Mouse (Mus musculus): ENCODE results near the gene Tnfrsf21. TPM values are rescaled to one million over a fixed set of nuclear protein-coding genes. Genes with fewer than 3 reads are reported as not detected.

The Tnfrsf21 gene
- polyA plus RNA-seq, 1 experiment from 2014 or later, result 82.2 TPM

- Histone ChIP-seq H3K4me3 (no peak overlapping the region), H3K27ac (replicated peaks) (no peak overlapping the region), H3K27me3 (no peaks in the 10 kb centered on the region), H3K4me2 (no peak overlapping the region), H3K36me3 (peaks cover 37% of the 10 kb centered on the region), H3K9me3 (no peaks in the 10 kb centered on the region), H3K4me1 (replicated peaks) (no peaks in the 10 kb centered on the region), H3K9ac (no peak overlapping the region)
- WGBS, result 89% methylated on average over 3 of the region's 3 CpGs
- ATAC-seq (ENCODE audit: low FRiP score, low read depth), result no peak
These were observed 74.8 kb downstream of the Tnfrsf21 start for GRCm38 (mm10) chr17:43090948-43091724.

- no peak for ATAC-seq (ENCODE audit: low FRiP score, low read depth)
- Histone ChIP-seq H3K4me3 (no peak overlapping the region), H3K36me3 (peaks cover 25% of the 10 kb centered on the region), H3K27ac (replicated peaks) (no peak overlapping the region), H3K9ac (no peak overlapping the region), H3K9me3 (no peaks in the 10 kb centered on the region), H3K4me1 (replicated peaks) (no peaks in the 10 kb centered on the region), H3K4me2 (no peak overlapping the region), H3K27me3 (no peaks in the 10 kb centered on the region)
- WGBS, result 48% methylated on average over 8 of the region's 8 CpGs
These were observed 76.1 kb downstream of the Tnfrsf21 start for GRCm38 (mm10) chr17:43092280-43092995.

- ATAC-seq (ENCODE audit: low FRiP score, low read depth), result no peak
- Histone ChIP-seq H3K4me2 (no peak overlapping the region), H3K27me3 (no peaks in the 10 kb centered on the region), H3K4me1 (replicated peaks) (no peaks in the 10 kb centered on the region), H3K36me3 (peaks cover 8% of the 10 kb centered on the region), H3K27ac (replicated peaks) (no peak overlapping the region), H3K9ac (no peak overlapping the region), H3K9me3 (no peaks in the 10 kb centered on the region), H3K4me3 (no peak overlapping the region)
- 39% methylated on average over 2 of the region's 2 CpGs for WGBS
These were observed 77.9 kb downstream of the Tnfrsf21 start for GRCm38 (mm10) chr17:43094285-43094684.

- no peak overlapping the region for H3K27ac ChIP-seq (replicated peaks)
- no peaks in the 10 kb centered on the region for H3K9me3 ChIP-seq
- no peaks in the 10 kb centered on the region for H3K4me1 ChIP-seq (replicated peaks)
- H3K9ac ChIP-seq, result no peak overlapping the region
- H3K4me2 ChIP-seq, result no peak overlapping the region
- H3K27me3 ChIP-seq, result no peaks in the 10 kb centered on the region
- WGBS, result 82% methylated on average over 4 of the region's 4 CpGs
- no peak for ATAC-seq (ENCODE audit: low FRiP score, low read depth)
- H3K4me3 ChIP-seq, result no peak overlapping the region
- no peaks in the 10 kb centered on the region for H3K36me3 ChIP-seq
These were observed 80.8 kb downstream of the Tnfrsf21 start for GRCm38 (mm10) chr17:43097101-43097688.

DNA sequence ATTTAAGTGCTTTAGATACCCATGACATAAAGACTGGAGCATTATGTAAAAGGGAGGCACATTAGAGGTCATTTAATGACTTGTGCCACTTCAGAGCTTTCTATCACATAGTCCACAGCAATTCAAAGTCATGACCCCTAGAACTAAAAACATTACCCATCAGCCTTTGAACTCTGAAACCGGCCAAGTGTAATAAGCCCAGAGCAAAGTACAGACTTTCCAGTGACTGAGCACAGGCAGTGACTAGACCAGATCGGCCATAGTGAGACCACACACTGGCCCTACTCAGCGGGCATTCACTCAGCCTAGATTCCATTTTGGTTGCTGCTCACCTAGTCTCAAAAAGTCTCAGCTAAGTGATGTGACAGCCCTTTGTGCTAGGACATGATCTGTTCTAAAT lies 89.8 kb downstream of the Tnfrsf21 start:
- WGBS, result 86% methylated on average over 3 of the region's 3 CpGs
- Histone ChIP-seq H3K9ac (no peak overlapping the region), H3K27me3 (no peaks in the 10 kb centered on the region), H3K36me3 (no peaks in the 10 kb centered on the region), H3K27ac (replicated peaks) (no peak overlapping the region), H3K4me3 (no peak overlapping the region), H3K4me2 (no peak overlapping the region), H3K4me1 (replicated peaks) (no peaks in the 10 kb centered on the region), H3K9me3 (no peaks in the 10 kb centered on the region)
- no peak for ATAC-seq (ENCODE audit: low FRiP score, low read depth)

GRCm38 (mm10) chr17:43107338-43107737 lies 91.0 kb downstream of the Tnfrsf21 start:
- Histone ChIP-seq H3K4me3 (no peak overlapping the region), H3K27me3 (no peaks in the 10 kb centered on the region), H3K4me1 (replicated peaks) (no peaks in the 10 kb centered on the region), H3K27ac (replicated peaks) (no peak overlapping the region), H3K9ac (no peak overlapping the region), H3K36me3 (no peaks in the 10 kb centered on the region), H3K9me3 (no peaks in the 10 kb centered on the region), H3K4me2 (no peak overlapping the region)
- ATAC-seq (ENCODE audit: low FRiP score, low read depth), result no peak
- 91% methylated on average over 5 of the region's 5 CpGs for WGBS

DNA sequence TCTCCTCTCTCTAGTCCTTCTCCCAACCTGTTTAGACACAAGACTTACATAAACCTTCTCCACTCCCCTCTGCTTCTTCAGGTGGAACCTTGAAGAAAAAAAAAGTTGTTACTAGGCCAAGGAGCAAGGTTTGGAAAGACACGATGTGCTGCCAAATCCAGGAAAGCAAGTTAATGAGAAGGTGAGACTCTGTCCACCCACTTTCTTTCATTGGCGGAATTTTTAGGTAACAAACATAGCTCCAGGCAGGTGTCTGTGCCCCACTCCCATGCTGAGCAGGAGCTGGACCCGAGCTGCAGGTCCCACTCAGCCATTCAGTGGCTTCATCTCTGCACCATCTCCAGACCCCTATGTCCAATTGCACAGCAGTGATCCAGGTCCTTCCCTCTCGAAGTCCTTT lies 93.1 kb downstream of the Tnfrsf21 start:
- Histone ChIP-seq H3K4me1 (replicated peaks) (0 out of 2 replicates have a peak, but pooled peaks cover 10% of the 10 kb centered on the region), H3K36me3 (no peaks in the 10 kb centered on the region), H3K9ac (no peak overlapping the region), H3K4me3 (no peak overlapping the region), H3K27me3 (no peaks in the 10 kb centered on the region), H3K4me2 (no peak overlapping the region), H3K9me3 (no peaks in the 10 kb centered on the region), H3K27ac (replicated peaks) (no peak overlapping the region)
- WGBS, result 88% methylated on average over 4 of the region's 4 CpGs
- ATAC-seq (ENCODE audit: low FRiP score, low read depth), result no peak

- no peaks in the 10 kb centered on the region for H3K9me3 ChIP-seq
- no peak overlapping the region for H3K4me2 ChIP-seq
- H3K27me3 ChIP-seq, result no peaks in the 10 kb centered on the region
- H3K27ac ChIP-seq (replicated peaks), result no peak overlapping the region
- H3K4me3 ChIP-seq, result no peak overlapping the region
- no peaks in the 10 kb centered on the region for H3K36me3 ChIP-seq
- WGBS, result 72% methylated on average over 9 of the region's 9 CpGs
- no peak for ATAC-seq (ENCODE audit: low FRiP score, low read depth)
- 0 out of 2 replicates have a peak, but pooled peaks cover 11% of the 10 kb centered on the region for H3K4me1 ChIP-seq (replicated peaks)
- no peak overlapping the region for H3K9ac ChIP-seq
These were observed 94.0 kb downstream of the Tnfrsf21 start for GRCm38 (mm10) chr17:43110168-43110885.

DNA sequence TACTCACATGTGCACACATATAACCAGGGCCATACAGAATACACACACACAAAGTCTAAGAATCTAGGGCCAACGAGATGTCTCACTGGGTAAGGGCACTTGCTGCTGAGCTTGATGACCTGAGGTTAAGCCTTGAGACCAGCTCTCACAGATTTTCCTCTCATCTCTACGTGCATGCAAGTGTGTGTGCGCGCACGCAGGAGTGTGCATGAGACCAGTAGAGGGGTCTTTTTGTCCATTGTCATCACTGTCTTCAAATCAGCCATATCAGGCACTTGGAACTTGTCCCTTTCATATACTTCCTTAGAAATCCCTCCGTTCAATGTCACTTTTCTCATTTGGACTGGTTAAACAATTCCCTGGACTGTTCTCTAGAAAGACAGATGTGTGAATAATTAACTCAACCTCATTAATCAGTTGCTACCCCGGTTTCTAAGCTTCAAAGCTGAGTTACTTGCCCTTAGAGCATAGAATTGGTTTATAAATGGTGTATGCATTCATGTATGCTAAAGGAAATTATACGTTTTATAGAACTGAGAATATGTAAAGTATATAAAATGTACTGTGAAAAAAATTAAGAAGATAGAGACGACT lies 97.1 kb downstream of the Tnfrsf21 start:
- Histone ChIP-seq H3K4me3 (no peak overlapping the region), H3K4me1 (replicated peaks) (0 out of 2 replicates have a peak, but pooled peaks cover 11% of the 10 kb centered on the region), H3K27ac (replicated peaks) (no peak overlapping the region; the same call in 1 of the 2 replicates), H3K9ac (no peak overlapping the region), H3K36me3 (no peaks in the 10 kb centered on the region), H3K9me3 (no peaks in the 10 kb centered on the region), H3K27me3 (no peaks in the 10 kb centered on the region), H3K4me2 (no peak overlapping the region)
- 52% methylated on average over 9 of the region's 9 CpGs for WGBS
- ATAC-seq (ENCODE audit: low FRiP score, low read depth), result no peak

- no peak overlapping the region for H3K4me2 ChIP-seq
- WGBS, result 54% methylated on average over 8 of the region's 8 CpGs
- 0 out of 2 replicates have a peak, but pooled peaks cover 11% of the 10 kb centered on the region for H3K4me1 ChIP-seq (replicated peaks)
- H3K4me3 ChIP-seq, result no peak overlapping the region
- ATAC-seq (ENCODE audit: low FRiP score, low read depth), result peak; percentile 80
- H3K27ac ChIP-seq (replicated peaks), result no peak overlapping the region
- no peaks in the 10 kb centered on the region for H3K9me3 ChIP-seq
- H3K9ac ChIP-seq, result no peak overlapping the region
- no peaks in the 10 kb centered on the region for H3K27me3 ChIP-seq
- H3K36me3 ChIP-seq, result no peaks in the 10 kb centered on the region
These were observed 97.8 kb downstream of the Tnfrsf21 start for GRCm38 (mm10) chr17:43114086-43114581.

DNA sequence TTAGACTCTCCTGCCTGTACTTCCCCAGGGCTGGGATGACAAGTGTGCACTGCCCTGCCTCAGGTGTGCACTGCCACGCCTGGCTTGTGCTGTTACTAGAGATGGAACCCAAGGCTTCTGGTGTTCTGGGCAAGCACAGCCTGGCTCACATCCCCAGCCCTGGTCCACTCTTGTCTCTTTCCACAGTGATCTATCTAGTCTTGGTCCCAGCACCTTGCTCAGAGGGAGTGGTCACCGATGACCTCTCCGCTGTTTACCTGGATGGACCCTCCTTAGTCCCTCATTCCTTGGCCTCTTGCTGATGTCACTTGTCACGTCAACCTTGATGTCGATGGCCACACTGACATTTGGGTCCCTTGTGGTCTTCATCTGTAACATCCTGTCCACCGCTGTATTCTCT lies 98.6 kb downstream of the Tnfrsf21 start:
- ATAC-seq (ENCODE audit: low FRiP score, low read depth), result no peak
- H3K4me3 ChIP-seq, result no peak overlapping the region
- no peaks in the 10 kb centered on the region for H3K27me3 ChIP-seq
- H3K9me3 ChIP-seq, result no peaks in the 10 kb centered on the region
- 0 out of 2 replicates have a peak overlapping the region, but pooled peaks have one; percentile 49 for H3K27ac ChIP-seq (replicated peaks)
- H3K4me2 ChIP-seq, result no peak overlapping the region
- 0 out of 2 replicates have a peak, but pooled peaks cover 11% of the 10 kb centered on the region for H3K4me1 ChIP-seq (replicated peaks)
- no peaks in the 10 kb centered on the region for H3K36me3 ChIP-seq
- WGBS, result 94% methylated on average over 6 of the region's 6 CpGs
- no peak overlapping the region for H3K9ac ChIP-seq

Measured in hindbrain, embryonic 15.5 days (tissue).